Mouse (Mus musculus): ENCODE results near the gene Myrfl. TPM values are rescaled to one million over a fixed set of nuclear protein-coding genes. Genes with fewer than 3 reads are reported as not detected.
A peak's percentile ranks its signal among the peaks of the same experiment; 100 is the strongest.

Myrfl gene
- total RNA-seq, 2 experiments from 2014 or later = 0.08 to 0.25 TPM

DNA sequence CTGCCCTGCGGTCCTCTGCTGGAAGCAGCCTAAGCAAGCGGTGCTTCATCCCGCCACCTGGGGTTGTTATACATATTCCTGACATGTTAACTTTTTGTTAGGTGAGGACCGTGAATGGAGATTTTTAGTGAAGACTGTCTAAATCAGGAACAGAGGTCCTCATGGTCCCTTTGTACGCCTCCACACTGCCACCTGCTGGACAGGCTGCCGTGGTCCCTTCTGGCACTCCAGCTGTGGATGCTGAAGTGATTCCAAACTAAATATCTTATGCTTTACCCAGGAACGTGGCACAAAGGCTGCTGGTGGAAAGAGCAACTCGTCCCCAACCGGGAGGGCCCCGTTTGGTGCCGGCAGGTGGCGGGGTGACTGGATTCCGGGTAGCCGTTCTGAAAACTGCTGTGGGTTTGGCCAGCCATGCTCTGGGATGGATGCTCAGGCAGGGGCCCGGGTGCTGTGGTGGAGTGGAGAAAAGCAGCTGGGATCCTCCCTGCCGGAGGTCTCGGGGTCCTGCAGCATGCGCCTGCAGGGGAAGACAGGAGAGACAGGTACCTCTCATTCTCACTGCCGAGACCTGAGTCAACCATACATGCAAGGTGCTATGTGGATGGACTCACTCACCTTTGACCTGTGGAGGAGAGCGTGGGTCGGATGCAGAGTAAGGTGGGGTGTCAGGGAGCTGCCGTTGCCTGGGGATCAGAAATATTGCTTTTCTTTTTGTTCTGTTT lies 47.8 kb downstream of the Myrfl start:
- no peak overlapping the region for H3K27ac ChIP-seq
- peak; percentile 96 for TF ChIP-seq CTCF (IDR thresholded peaks at IDR 0.05)
- intact Hi-C loops (cut with DNase I) = loop anchor here (2.0 to 10.0 kb wide), 2 partner anchors 264 to 518 kb away; partner anchors contain the start of gene Cnot2
- peak overlapping the region; percentile 53 for H3K4me3 ChIP-seq
- DNase-seq = peak; percentile 88

GRCm38 (mm10) chr10:116841551-116841950 lies 55.2 kb downstream of the Myrfl start:
- no peak for DNase-seq
- no peak overlapping the region for H3K4me3 ChIP-seq
- intact Hi-C loops (cut with DNase I) = loop anchor here (10.0 kb wide), 1 partner anchor 257 kb away; the partner anchor contains the start of gene Cnot2
- H3K27ac ChIP-seq = no peak overlapping the region
- TF ChIP-seq CTCF (IDR thresholded peaks at IDR 0.05) = no peak

DNA sequence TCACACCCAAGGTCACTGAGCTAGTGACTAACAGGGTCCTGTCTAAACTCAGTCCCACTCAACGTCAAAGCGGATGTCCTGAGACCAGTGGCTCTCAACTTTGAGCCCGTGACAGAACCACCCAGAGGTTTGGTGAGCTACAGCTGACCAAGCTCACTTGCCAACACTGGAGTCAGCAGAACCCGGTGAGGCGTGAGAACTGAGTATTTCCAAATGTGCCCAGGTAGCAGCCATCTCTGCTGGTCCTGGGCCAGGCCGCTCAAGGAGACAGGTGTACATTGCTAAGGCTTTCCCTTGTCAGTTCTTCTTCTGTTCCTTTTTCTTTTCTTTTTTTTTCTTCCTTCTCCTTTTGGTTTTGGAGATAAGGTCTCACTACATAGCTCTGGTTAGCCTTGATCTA lies 66.0 kb downstream of the Myrfl start:
- TF ChIP-seq CTCF (IDR thresholded peaks at IDR 0.05) = no peak
- intact Hi-C loops (cut with DNase I) = no loop called here
- no peak overlapping the region for H3K27ac ChIP-seq
- DNase-seq = no peak
- no peak overlapping the region for H3K4me3 ChIP-seq

DNA sequence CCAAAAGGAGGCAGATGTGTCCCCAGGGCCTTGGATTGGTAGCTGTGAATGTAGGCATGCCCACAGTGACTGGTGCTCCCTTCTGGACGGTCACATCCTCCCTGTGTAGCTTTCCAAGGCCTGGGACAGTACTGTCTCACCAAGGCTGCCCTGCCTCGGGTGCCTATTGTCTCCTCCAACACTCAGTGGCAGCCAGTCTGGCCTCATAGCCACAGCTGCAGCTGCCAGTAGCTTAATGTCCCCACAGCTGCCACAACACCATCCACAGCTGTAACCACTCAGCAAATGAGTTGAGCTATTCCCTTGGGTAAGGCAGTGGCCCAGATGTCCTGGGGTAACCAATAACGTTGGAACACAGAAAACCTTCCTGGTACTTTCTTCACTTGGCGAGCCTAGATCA lies 68.6 kb downstream of the Myrfl start:
- Histone ChIP-seq H3K27ac (no peak overlapping the region), H3K4me3 (no peak overlapping the region)
- DNase-seq = no peak
- intact Hi-C loops (cut with DNase I) = no loop called here
- no peak for TF ChIP-seq CTCF (IDR thresholded peaks at IDR 0.05)

DNA sequence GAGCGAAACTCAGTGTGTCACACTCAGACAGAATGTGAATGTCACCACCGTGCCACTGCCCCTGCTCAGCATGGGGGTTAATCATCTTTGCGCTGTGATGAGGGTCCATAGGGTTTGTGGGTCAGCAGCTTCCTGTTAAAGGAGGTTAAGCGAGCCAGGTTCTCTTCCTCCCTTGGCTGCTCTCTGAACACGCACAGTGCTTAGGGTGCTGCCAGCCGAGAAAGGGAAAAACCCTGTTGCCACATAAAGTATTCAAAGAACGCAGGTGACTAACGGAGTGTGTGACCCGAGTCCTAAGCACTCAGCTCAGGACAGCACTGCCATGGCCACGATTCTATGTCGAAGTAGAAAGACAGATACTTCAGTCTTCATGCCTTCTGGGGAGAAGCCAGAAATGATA lies 69.4 kb downstream of the Myrfl start:
- intact Hi-C loops (cut with DNase I) = no loop called here
- H3K27ac ChIP-seq = no peak overlapping the region
- DNase-seq = no peak
- no peak for TF ChIP-seq CTCF (IDR thresholded peaks at IDR 0.05)
- no peak overlapping the region for H3K4me3 ChIP-seq

DNA sequence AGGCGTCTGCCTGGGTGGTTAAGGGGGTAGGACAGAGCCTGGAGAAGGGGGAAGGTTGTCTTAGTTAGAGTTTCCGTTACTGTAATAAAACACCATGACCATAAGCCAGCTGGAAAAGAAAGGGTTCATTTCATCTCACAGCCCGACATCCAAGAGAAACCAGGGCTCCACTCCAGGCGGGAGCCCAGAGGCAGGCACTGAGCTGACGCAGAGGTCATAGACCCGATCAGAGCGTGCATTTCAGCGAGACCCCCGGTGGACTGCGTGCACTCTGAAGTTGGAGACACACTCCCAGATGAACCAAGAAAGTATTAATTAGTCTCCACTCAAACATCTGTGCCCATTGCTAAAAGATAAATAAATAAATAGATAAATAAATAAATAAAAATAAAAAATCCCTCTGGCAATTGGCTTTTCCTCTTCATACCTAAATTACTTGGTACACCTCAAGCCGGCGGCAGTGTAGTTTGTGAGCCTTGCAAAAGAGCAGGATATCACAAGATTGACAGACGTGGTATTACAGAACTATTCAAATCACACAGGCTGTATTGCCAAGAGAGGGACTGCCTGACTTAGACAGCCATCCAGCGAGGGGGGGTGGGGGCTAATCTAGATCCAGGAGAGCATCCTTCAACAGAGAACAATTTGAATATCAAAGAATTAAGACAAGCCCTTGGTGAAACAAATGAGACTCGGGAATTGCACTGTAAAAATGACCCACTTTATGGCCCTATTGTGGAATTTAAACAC lies 81.2 kb downstream of the Myrfl start:
- no peak for DNase-seq
- intact Hi-C loops (cut with DNase I) = no loop called here
- Histone ChIP-seq H3K4me3 (no peak overlapping the region), H3K27ac (no peak overlapping the region)
- no peak for TF ChIP-seq CTCF (IDR thresholded peaks at IDR 0.05)

DNA sequence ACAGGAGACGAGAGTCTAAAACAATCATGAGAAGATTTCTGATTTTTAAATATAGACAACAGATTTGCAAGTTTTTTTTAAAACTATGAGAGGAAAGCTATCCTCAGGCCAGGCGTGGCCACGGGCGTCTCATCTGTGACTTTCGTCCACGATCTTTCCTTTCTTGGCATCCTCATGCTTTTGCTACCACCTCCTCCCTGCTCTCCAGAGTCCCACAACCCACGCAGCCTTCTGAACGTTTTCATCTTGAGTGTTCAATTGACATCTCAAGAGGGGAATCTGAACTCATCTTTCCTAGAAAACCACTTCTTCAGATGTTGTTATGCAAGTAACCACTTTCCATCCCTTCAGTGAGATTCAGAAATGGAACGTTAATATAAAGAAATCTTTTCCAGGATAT lies 83.6 kb downstream of the Myrfl start:
- TF ChIP-seq CTCF (IDR thresholded peaks at IDR 0.05) = no peak
- DNase-seq = no peak
- no peak overlapping the region for H3K27ac ChIP-seq
- intact Hi-C loops (cut with DNase I) = no loop called here
- no peak overlapping the region for H3K4me3 ChIP-seq

DNA sequence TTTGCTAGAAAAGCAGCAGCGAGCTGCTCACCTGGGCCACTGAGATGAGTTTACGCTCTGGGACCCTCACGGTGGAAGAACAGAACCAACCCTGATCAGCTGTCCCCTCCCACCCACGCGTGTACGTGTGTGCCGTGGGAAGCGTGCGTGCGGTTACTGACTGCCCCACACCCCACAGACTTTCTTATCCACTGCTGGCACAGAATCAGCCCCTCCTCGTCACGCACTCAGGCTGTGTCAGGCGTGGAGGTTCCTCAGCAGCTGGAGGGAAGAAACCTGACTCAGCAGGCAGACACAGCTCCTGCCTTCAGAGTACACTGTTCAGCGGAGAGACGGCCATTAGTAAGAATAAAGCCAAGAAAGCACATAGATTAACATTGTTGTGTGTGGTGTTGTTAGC lies 86.0 kb downstream of the Myrfl start:
- no peak for DNase-seq
- Histone ChIP-seq H3K4me3 (no peak overlapping the region), H3K27ac (no peak overlapping the region)
- intact Hi-C loops (cut with DNase I) = no loop called here
- TF ChIP-seq CTCF (IDR thresholded peaks at IDR 0.05) = no peak

- intact Hi-C loops (cut with DNase I) = no loop called here
- no peak for TF ChIP-seq CTCF (IDR thresholded peaks at IDR 0.05)
- Histone ChIP-seq H3K4me3 (no peak overlapping the region), H3K27ac (no peak overlapping the region)
- DNase-seq = no peak
Measured at GRCm38 (mm10) chr10:116809383-116809782, 87.3 kb downstream of the Myrfl start.

DNA sequence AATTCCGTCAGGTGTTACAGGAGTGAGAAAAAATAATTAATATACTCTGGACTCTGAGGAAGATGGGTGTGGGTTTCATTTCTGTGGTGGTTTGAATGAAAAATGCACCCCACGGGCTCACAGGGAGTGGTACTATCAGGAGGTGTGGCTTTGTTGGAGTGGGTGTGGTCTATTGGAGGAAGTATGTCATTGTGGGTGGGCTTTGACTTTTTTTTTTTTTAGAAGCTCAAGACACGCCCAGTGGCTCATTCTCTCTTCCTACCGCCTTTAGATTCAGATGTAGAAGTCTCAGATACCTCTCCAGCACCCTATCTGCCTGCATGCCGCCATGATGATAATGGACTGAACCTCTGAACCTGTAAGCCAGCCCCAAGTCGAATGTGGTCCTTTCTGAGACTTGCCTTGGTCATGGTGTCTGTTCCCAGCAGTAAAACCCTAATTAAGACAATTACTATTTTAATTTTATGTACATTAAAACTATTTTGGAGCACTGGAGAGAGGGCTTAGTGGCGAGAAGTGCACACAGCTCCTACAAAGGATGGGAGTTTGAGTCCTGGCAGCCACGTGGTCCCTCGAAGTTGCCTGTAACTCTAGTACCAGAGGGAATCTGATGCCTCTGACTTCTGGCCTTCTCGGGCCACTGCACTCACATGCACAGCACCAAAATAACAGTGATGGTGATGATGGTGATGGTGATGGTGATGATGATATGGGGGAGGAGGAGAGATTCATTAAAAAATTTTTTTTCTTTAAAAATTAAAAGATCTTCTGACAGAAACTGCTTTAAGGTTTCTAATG lies 88.0 kb downstream of the Myrfl start:
- TF ChIP-seq CTCF (IDR thresholded peaks at IDR 0.05) = no peak
- DNase-seq = no peak
- intact Hi-C loops (cut with DNase I) = no loop called here
- H3K27ac ChIP-seq = no peak overlapping the region
- H3K4me3 ChIP-seq = no peak overlapping the region

DNA sequence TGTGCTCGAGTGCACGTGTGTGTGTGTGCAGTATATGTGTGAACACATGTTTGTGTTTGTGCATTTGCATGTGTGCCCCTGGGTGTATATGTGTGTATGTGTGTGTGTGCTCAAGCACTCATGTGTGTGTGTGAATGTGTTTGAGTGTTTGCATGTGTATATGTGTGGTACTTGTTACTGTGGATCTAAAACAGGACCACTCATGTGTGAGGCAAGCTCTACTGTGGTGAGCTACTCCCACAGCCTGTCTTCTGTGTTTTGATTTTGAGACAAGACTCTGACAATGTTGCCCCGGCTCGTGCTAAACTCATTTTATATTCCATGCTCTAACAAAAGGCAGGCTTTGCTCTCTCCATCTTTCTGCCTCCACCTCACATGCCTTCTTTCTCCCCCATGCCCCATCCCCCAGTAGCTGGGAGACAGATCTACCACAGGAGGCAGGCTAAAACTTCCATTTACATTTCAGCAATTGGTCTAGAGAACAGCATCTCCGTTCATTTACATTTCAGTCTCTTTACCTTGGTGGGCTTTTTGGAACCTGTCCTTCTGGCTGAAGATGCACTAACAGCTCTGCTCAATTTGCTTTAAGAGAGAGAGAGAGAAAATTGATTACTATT lies 94.4 kb downstream of the Myrfl start:
- no peak overlapping the region for H3K4me3 ChIP-seq
- intact Hi-C loops (cut with DNase I) = no loop called here
- no peak for TF ChIP-seq CTCF (IDR thresholded peaks at IDR 0.05)
- DNase-seq = no peak
- H3K27ac ChIP-seq = no peak overlapping the region

DNA sequence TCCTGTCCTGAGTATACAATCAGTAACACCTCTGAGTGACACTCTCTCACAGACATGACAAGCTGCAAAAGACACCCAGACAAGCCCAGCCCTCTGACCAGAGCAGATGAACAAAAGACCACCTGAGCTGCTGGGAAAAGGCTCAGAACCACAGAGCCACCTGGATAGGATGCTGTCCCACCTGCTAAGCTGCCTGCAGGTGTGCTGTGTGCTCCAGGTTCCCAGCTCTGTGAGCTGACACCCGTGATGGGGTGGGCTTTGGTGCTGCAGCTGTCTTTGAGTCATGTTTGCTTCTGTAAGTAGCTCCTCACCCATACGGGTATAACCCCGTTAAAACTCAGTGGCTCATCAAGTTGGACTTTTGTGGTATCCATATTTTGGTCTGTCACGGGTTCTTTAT lies 95.4 kb downstream of the Myrfl start:
- no peak for TF ChIP-seq CTCF (IDR thresholded peaks at IDR 0.05)
- intact Hi-C loops (cut with DNase I) = no loop called here

More for the DNA sequence above, 95.4 kb downstream of the Myrfl start:
- Histone ChIP-seq H3K4me3 (no peak overlapping the region), H3K27ac (no peak overlapping the region)
- no peak for DNase-seq
